Mouse (Mus musculus): ENCODE measurements at regions not wholly inside any gene's neighbourhood (a gene's known extent, or its start where the extent isn't known, plus 50 kb on each side); places are given as distances from the start of the nearest gene placed in this dataset.

DNA sequence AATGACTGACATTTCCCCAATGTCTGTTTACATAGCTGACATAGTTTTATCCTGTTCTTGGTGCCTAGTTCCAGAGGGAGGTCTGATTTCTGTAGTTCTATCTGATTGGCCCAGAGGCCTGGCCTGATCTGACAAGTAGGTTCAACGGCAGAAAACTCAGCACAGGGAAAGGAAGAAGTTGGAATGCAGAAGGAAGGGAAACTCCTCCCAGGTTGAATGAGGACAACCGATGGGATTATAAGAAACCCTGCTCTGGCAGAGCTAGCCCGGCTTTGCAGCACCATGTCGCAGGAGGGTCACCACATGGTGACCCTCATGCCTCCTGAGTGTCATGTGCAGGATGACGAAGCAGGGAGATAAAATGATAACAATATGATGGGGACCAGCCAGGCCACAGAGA, 89.8 kb upstream of the Gsc start:
- DNase-seq: no peak

DNA sequence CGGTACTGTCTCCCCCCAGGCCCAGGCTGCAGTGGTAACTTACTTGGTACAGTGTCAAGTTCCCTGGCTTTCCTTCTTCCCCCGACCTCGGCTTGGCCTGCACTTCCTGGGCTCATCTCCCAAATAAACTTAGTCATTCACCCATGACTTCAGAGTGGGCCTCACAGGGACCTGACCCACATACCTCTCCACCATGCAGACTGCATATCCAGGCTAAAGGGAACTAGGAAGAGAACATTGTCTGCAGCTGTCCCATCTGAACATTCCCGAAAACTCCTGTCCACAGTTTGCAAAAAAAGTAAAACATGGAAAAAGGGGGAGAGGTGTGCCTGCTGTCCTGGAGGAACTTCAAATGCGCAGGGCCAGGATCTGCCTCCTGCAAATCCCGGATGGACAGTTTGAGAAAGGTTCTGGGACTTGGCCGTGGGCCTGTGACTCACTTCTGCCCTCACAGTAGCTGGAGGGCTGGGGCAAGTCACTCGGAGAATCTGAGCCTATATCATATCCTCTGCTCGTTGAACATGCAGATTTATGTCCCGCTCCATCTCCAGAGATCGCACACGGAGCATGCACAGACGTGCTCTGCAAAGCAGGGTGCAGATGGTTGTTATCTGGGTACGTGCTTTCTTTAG, 87.9 kb upstream of the Gsc start:
- DNase-seq: no peak

DNA sequence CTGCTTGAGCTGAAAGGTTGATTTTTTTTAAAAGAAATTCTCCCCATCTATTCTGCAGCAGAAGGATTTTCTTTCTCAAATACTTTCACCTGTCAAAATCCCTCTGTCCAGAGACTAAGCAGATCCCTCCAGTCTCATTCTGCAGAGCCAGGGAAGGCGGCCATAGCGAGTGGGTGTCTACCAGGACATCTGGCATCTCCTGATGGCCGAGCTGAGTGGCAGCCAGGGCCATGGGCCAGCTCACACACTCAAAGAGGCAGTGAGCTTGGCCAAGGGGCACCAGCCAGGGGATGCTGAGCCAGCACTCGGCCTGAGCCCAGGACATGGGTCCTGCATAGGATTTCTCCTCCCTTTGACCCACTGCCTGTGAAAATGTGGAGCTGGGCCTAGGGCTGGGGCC, 84.6 kb upstream of the Gsc start:
- DNase-seq: peak; percentile 62

DNA sequence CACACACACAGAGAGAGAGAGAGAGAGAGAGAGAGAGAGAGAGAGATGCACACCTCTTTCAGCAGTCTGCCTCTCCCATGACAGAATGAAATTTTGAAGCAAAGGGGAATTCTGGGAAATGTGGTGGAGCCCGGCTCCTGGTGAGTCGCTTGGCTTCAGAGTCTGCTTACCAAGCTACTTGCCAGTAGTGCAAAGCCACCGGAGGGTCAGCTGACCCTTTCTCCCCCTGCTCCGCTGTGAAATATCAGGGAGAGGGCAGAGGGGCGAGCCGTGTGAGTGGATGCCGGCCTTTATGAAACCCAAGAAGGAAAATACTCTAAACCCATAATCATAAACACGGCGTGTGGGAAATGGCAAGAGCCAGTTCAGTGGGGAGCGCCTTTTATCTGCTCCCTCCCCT, 84.2 kb upstream of the Gsc start:
- DNase-seq: no peak

DNA sequence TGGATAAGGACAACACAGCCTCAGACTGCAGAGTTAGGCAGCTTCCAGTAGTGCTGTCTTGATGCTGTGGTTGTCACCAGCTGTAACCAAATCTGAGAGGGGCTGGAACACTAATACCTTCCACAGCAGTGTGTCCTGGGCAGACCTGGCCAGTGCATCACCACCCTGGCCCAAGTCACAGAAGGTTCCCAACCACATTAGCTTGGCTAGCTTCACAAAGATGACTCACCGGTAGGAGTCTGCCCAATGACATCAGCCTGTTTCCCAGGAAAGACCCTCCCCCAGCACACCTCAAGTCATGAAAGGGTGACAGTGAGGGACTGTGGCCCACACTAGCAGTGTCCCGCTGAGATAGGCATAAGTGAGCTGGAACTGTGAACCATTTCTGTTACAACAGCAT, 75.5 kb upstream of the Gsc start:
- no peak for DNase-seq

DNA sequence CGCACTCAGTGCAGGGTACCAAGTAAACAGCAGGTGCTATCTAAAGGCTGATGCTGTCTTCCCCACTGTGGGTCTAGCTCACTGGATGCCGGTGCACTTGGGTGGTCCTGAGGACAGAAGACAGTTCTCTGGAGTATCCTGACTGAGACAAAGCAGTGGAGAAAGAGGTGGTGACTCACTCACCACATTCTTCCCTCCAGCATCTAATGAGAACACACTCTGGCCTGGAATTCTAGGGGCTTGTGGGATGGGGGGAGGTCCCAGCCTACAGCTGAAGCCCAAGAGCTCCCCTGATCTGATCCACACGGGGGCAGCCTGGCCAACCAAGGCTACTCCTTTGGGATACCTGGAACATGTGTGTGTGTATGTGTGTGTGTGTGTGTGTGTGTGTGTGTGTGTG, 74.4 kb upstream of the Gsc start:
- DNase-seq: no peak

DNA sequence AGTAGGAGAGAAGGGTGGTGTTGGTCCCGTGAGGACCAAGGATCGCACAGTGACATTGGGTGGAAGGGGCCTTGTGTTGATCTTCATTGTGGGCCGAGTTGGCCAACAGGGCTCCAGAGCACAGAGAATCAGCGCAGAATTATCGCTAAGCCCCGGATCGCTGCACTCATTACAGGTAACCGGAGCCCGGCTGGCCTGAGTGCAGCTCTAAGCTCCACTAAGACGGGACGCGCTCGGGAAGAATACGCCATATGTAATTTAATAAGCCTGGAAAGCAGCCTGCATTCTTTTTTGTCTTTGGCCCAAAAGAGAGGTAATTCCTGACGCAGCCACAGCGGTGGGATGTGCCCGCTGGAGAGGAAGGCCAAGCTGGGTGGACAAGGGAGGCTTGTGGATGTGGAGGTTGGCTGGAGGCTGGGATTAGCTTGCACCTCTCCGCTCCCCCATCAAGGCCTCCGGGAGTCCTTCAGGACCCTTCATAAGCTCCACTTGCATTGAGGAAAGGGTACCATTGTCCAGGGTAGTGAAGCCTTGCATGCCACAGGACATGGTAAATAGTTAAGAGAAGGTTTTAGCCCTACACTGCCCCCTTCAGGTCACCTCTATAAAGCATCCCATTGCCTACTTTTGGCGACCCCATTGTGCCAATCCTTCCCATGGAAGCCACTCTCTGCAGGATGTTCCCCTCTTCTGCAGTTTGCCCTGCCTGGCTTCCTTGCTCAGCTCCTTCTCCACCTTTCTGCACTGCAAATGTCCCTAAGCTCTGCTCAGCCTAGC, 73.1 kb upstream of the Gsc start:
- no peak for DNase-seq

DNA sequence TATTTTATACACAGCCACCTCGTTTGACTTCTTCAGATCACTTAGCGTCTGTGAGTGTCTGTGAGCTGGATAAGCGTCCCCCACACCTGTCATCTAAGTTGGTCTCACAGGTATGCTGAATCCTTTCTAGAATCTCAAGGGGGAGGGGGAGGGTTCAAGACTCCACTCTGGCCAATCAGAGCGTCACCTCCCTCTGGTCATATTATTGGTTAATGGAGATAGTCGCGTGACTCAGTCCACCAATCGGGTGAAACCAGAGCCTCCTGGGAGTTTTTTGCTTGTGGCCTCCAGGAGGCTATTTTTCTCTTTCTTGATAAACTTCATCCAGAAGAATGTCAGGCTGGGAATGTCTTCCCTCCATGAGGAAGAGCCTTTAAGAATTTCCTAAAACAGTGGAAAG, 66.8 kb upstream of the Gsc start:
- DNase-seq: no peak

DNA sequence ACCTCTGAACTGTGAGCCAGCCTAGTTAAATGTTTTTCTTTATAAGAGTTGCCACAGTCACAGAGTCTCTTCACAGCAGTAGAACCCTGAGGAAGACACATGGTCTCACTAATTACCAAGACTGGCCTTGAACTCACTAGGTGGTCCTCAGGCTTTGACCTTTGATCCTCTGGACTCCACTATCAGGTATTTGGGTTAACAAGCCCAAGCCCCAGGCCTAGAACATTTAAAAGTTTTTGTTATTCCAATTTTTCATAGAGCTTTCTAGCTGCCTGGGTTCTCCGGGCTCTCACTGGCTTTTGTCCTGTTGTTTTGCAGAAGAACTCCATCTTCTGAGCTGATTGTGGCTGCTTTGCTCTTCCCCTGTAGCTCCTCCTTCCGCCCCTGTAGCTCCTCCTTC, 65.3 kb upstream of the Gsc start:
- no peak for DNase-seq

DNA sequence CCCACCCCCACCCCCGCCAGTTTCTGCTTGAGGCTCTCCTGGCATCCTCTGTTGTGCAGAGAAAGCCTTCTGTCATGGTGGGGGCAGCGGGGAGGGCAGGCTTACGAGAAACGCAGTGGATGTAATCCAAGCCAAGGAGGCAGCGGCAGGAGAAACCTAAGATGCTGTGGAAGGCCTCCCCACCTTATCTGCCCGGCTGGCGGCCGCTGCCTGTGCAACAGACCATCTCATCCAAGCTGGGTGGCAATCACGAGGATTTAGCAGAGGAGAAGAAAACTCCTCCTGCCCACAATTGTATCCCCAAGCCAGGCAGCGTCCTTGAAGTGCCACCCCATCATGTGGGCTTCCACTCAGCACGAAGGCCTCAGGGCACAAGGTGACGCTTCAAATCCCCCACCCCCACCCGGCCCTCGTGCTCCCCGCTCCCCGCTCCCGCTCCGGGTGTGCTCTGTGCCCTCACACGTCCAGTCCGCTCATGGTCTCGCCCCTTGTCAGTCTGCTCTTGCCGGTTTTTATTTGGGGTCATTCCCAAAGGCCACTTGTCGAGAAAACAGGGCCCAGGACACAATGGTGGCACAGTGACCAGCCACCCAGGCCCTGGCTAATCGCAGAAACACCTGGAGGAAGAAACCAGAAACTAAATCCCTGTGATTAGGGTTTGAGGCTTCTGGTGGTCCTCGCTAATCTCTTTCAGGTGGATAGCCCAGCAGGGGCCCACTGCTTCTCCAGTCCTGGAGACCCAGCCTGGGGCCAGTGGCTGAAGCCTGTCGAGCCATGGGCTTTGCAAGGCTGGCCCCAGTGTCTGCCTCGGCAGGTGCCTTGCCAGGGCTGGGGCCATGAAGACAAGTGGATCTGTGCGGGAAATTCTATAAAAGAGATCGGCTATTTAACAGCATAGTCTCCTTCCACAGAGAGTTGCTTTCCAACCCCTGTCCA, 58.6 kb upstream of the Gsc start:
- no peak for DNase-seq

DNA sequence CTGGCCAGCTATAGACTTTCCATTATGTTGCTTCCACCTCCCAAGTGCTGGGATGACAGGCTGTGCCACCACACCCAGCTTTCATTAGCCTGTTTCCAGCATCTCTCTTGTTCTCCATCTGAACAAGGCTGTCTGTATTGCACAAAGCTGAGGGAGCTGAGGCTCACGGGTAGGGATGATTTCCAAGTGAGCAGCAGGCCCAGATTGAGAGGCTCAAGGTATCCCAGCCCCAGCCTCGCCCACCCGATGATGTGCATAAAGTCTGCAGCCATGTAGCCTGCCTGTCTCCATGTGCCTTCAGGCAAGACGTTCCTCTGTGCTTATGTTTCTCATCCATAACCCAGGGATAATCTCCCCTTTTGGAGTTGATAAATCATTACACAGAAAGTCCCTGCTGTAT, 57.5 kb upstream of the Gsc start:
- no peak for DNase-seq
